Mouse (Mus musculus) intestine, postnatal 0 days (tissue): ENCODE data around the gene Prr5l. TPM values are rescaled to one million over a fixed set of nuclear protein-coding genes. Genes with fewer than 3 reads are reported as not detected.

Experiments
- ATAC-seq: fragments of 200-750 bp; cut with Nextera tagmentation; 2 replicates; pipeline ENCODE4 v1.8.0; 2017; ENCODE audit warnings: mild to moderate bottlenecking, moderate TSS enrichment, moderate library complexity
- H3K27ac ChIP-seq: fragments of 300-500 bp; sonication (generic); 2 replicates; pipeline ENCODE4 v1.5.1; 2014; ENCODE audit warnings: mild to moderate bottlenecking, low read depth, low read length, moderate library complexity
- H3K27me3 ChIP-seq: fragments of 300-500 bp; sonication (generic); replicated peaks from 2 replicates; pipeline ENCODE4 v1.6.1; 2014; ENCODE audit warnings: low read length, mixed read lengths; ENCODE audit not compliant: control insufficient read depth, insufficient read depth
- H3K36me3 ChIP-seq: fragments of 300-500 bp; sonication (generic); 2 replicates; pipeline ENCODE4 v1.6.1; 2014; ENCODE audit warnings: mild to moderate bottlenecking, moderate library complexity; ENCODE audit not compliant: control insufficient read depth, insufficient read depth
- H3K4me1 ChIP-seq: fragments of 300-500 bp; sonication (generic); replicated peaks from 2 replicates; pipeline ENCODE4 v1.6.1; 2014; ENCODE audit warnings: antibody characterized with exemption, low read length, mixed read lengths; ENCODE audit not compliant: control insufficient read depth, insufficient read depth
- H3K4me2 ChIP-seq: fragments of 300-500 bp; sonication (generic); replicated peaks from 2 replicates; pipeline ENCODE4 v1.6.1; 2014; ENCODE audit warnings: low read depth, mild to moderate bottlenecking, moderate library complexity
- H3K4me3 ChIP-seq: fragments of 300-500 bp; sonication (generic); 2 replicates; pipeline ENCODE4 v1.5.1; 2014; ENCODE audit warnings: low read depth, low read length
- H3K9ac ChIP-seq: fragments of 300-500 bp; sonication (generic); 2 replicates; pipeline ENCODE4 v1.6.1; 2014; ENCODE audit warnings: mild to moderate bottlenecking, low read depth, low read length
- H3K9me3 ChIP-seq: fragments of 300-500 bp; sonication (generic); 2 replicates; pipeline ENCODE4 v1.6.1; 2016; ENCODE audit warnings: mixed run types; ENCODE audit not compliant: control insufficient read depth
- CTCF ChIP-seq: sonication (generic); IDR thresholded peaks from 2 replicates; pipeline ENCODE4 v1.5.1; 2016; ENCODE audit warnings: low read depth, mild to moderate bottlenecking, control low read depth, antibody characterized with exemption, moderate library complexity
- WGBS: fragments of 180-500 bp; shearing (Covaris S2); extraction: QIAGEN DNeasy Blood & Tissue Kit; methylation state at CpG from one replicate; pipeline ENCODE4 v1.1.7; 2014; 5-methylcytosine and 5-hydroxymethylcytosine counted together
- polyA plus RNA-seq: library from polyadenylated mRNA; unstranded; fragments of >200 nt; fragmentation: Nextera tagmentation; extraction: Ambion mirVana; gene quantifications from 2 replicates; pipeline ENCODE4 v1.2.1, GENCODE M21; 2015

Prr5l gene
- polyA plus RNA-seq, 1 experiment from 2014 or later: 36.4 TPM

DNA sequence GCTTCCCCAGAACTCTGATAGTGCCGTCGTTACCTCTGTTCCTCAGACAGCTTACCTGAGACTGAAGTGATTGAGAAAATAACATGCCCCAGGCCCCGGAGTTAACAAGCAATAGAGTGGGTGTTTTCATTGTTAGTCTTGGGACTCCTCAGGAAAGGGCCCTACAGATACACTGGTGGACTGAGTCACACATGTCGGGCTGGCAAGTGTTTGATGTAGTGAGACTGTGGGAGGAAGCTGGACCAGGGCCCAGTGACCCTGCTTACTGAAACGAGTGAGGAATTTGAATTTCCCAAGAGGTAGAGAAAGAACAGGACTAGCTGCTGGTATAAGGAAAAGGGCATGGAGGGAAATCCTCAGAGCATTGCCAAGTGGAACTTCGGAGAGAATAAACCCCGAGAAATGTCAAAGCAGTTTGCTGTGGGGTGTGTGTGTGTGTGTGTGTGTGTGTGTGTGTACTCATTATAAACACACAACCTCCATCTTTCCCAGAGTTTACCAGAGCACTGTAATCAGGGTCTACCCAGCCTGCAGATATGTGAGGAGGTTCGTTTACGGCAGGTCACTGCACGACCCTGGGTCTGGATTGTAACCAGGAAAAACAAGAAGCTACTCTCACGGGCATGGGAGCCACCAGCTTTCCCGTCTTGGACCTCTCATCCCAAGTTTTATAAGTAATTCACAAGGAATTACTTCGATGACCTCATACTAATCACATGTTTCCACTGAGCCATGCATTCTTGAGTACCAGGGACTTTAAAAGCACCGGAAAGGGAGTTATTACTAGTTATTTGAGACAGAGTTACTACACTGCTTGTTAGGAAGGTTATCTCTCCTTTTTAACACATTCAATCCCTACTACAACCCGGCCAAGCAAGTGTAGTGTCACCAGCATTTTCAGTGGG lies 20.4 kb downstream of the Prr5l start:
- no peak for TF ChIP-seq CTCF
- 53% methylated on average over 15 of the region's 15 CpGs for WGBS
- Histone ChIP-seq H3K9me3 (no peaks in the 10 kb centered on the region), H3K9ac (no peak overlapping the region), H3K27ac (no peak overlapping the region), H3K27me3 (no peaks in the 10 kb centered on the region), H3K4me2 (no peak overlapping the region), H3K4me3 (no peak overlapping the region), H3K4me1 (no peaks in the 10 kb centered on the region), H3K36me3 (no peaks in the 10 kb centered on the region)
- 0 out of 2 replicates have a peak, but pooled peaks have one; percentile 8 for ATAC-seq

DNA sequence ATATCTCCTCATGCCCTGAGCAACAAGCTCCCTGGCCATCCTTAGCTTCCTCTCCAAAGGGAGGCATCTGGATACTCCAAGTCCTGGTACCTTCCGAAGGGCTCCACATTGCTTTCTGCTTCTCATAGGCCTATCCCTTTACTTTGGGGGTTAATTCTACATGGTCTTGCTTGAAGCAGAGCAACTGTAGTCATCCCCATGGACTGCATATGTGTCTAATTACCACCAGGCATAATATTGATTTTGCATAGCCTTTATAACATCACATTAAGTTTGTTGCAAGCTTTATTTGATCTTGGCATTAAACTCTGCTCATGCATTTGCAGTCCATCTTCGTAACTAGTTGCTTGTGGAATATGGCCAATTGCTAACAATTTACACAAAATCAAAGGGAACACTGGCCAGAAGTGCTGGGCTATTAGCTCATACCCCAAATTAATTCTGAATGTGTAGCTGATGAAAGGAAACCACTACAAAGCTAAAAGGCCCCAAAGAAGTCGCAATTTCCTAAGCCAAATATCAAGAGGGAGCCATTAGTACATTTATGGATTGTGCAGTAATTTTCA lies 21.8 kb downstream of the Prr5l start:
- no peak overlapping the region for H3K9ac ChIP-seq
- no peaks in the 10 kb centered on the region for H3K4me1 ChIP-seq
- H3K4me3 ChIP-seq: no peak overlapping the region
- H3K36me3 ChIP-seq: no peaks in the 10 kb centered on the region
- no peak overlapping the region for H3K4me2 ChIP-seq
- WGBS: 93% methylated on average over 3 of the region's 3 CpGs
- no peaks in the 10 kb centered on the region for H3K27me3 ChIP-seq
- H3K9me3 ChIP-seq: no peaks in the 10 kb centered on the region
- no peak overlapping the region for H3K27ac ChIP-seq
- ATAC-seq: no peak
- no peak for TF ChIP-seq CTCF

DNA sequence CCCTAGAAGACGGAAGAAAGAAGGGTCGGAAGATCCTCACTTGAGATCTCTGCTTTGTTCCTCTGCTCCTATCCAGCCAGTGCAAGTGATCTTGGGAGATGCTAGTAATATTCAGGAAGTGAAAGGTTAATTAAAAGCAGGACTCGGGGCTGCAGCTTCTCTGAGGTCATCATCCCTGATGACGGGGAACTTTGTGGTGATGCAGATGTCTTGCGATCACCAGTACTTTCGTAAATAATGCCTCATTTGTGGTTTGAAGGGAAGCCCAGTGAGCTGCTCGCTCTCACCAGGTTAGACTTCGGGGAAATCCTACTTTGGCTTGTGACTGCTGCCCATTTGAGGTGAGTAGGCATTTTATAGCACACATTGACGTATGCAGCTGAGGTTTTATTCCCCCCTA lies 26.7 kb downstream of the Prr5l start:
- ATAC-seq: no peak
- Histone ChIP-seq H3K9me3 (no peaks in the 10 kb centered on the region), H3K4me3 (no peak overlapping the region), H3K27ac (no peak overlapping the region), H3K4me2 (no peak overlapping the region), H3K27me3 (no peaks in the 10 kb centered on the region), H3K4me1 (no peaks in the 10 kb centered on the region), H3K36me3 (no peaks in the 10 kb centered on the region), H3K9ac (no peak overlapping the region)
- TF ChIP-seq CTCF: no peak
- WGBS: 83% methylated on average over 9 of the region's 9 CpGs

DNA sequence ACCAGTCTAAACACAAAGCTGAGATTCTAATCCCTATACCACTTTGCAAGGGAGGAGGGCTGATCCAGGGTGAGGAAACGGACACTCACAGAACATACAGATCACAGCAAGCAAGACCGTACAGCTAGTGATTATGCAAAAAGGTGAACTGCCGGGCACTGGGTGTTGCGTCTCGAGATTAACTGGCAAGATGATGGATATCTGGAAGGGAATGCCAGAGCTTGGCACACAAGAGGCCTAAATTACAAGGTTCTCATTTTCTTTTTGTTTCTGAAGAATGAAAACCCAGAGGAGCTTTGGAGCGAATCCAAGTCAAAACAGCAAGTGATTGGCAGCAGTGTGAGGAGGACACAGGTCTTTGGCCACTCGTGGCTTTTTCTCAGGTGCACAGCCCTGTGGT lies 28.0 kb downstream of the Prr5l start:
- no peak for TF ChIP-seq CTCF
- ATAC-seq: no peak
- 68% methylated on average over 7 of the region's 7 CpGs for WGBS
- Histone ChIP-seq H3K9me3 (no peaks in the 10 kb centered on the region), H3K4me1 (no peaks in the 10 kb centered on the region), H3K27me3 (no peaks in the 10 kb centered on the region), H3K36me3 (no peaks in the 10 kb centered on the region), H3K4me2 (no peak overlapping the region), H3K27ac (no peak overlapping the region), H3K4me3 (no peak overlapping the region), H3K9ac (no peak overlapping the region)

DNA sequence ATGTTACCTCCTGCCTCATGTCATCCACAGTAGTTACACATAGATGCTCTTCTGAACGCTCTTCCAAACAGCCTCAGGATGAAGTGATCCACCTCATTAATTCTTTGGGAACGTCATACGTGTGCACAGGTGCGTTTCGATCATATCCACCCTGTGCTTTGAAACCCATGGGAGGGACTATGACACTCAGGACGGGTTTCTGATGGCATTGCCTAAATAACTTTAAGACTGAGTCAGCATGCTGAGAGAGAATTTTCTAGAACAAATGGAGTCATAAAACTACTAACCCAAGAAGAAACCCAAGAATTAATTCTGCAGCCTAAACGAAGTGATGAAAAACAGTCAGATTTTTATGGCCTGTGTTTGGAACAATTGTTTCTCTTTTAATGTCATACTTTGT lies 40.1 kb downstream of the Prr5l start:
- no peak for ATAC-seq
- H3K9me3 ChIP-seq: no peaks in the 10 kb centered on the region
- H3K4me3 ChIP-seq: no peak overlapping the region
- no peak for TF ChIP-seq CTCF
- H3K9ac ChIP-seq: no peak overlapping the region
- no peak overlapping the region for H3K27ac ChIP-seq
- H3K4me2 ChIP-seq: no peak overlapping the region
- no peaks in the 10 kb centered on the region for H3K36me3 ChIP-seq
- WGBS: 85% methylated on average over 7 of the region's 7 CpGs
- H3K4me1 ChIP-seq: no peaks in the 10 kb centered on the region
- H3K27me3 ChIP-seq: no peaks in the 10 kb centered on the region

DNA sequence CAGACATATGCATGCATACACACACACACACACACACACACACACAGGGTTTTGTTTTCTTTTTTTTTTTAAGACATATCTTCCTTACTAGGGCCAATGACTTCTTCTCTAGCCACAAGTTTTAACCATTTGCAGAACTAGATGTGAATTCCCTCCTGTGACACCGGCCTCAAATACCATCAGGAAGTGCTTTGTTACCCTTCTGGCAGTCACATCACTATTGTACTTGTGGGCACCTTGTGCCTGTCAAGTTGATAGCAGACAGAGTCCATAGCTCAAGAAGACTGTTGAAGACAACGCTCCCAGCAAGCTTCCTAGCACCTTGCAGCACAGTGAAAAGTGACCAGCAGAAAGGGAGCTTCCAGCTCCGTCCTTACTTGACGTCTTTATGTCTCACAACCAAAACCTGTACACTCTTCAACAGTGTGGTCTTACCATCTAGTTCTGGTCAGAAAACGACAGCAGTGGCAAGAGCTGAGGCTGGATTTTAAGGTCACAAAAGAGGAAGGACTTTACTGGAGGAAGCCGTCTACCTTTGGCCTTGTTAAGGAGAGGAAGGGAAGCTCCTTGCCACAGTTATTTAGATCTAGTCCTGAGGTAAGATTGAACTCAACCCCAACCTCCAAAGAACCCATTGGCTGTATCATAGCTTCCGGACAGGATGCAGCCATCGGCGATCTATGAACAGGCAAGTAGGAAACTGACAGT lies 47.9 kb downstream of the Prr5l start:
- H3K27me3 ChIP-seq: no peaks in the 10 kb centered on the region
- H3K4me2 ChIP-seq: no peak overlapping the region
- TF ChIP-seq CTCF: no peak
- H3K9me3 ChIP-seq: no peaks in the 10 kb centered on the region
- H3K36me3 ChIP-seq: no peaks in the 10 kb centered on the region
- WGBS: 80% methylated on average over 9 of the region's 9 CpGs
- no peak for ATAC-seq
- no peak overlapping the region for H3K4me3 ChIP-seq
- H3K4me1 ChIP-seq: no peaks in the 10 kb centered on the region
- no peak overlapping the region for H3K9ac ChIP-seq
- H3K27ac ChIP-seq: no peak overlapping the region
